Mouse (Mus musculus): Measurements from ENCODE around the gene Fhad1. TPM values are rescaled to one million over a fixed set of nuclear protein-coding genes. Genes with fewer than 3 reads are reported as not detected.
A peak's percentile ranks its signal among the peaks of the same experiment; 100 is the strongest.

Gene Fhad1
- polyA plus RNA-seq, 1 experiment = 0.07 TPM

GRCm38 (mm10) chr4:141879875-141880274 lies 135.0 kb downstream of the Fhad1 start:
- Histone ChIP-seq H3K4me3 (ENCODE audit: insufficient read depth, poor library complexity, severe bottlenecking) (no peak overlapping the region), H3ac (ENCODE audit: control insufficient read depth, insufficient read length, low read depth) (no peak overlapping the region), H3K79me2 (ENCODE audit: control insufficient read depth, insufficient read depth) (no peaks in the 10 kb centered on the region), H3K79me3 (ENCODE audit: low read depth) (no peaks in the 10 kb centered on the region), H3K36me3 (ENCODE audit: control insufficient read depth, insufficient read depth) (no peaks in the 10 kb centered on the region), H3K27me3 (ENCODE audit: control insufficient read depth, insufficient read depth, insufficient read length) (peaks cover 4% of the 10 kb centered on the region)
- TF ChIP-seq MAX (IDR thresholded peaks at IDR 0.05) = no peak
- TF ChIP-seq CEBPB (IDR thresholded peaks at IDR 0.05; ENCODE audit: low read depth) = no peak
- no peak for TF ChIP-seq MYOG (IDR thresholded peaks at IDR 0.05; ENCODE audit: control insufficient read depth, extremely low read depth, insufficient read length)
- no peak for TF ChIP-seq USF1 (IDR thresholded peaks at IDR 0.05; ENCODE audit: low read depth)
- no peak for TF ChIP-seq MYOD1 (IDR thresholded peaks at IDR 0.05; ENCODE audit: control insufficient read depth, insufficient read length, low read depth)
- no peak for TF ChIP-seq CTCF (IDR thresholded peaks at IDR 0.05; ENCODE audit: control insufficient read depth, insufficient read depth, insufficient read length)
- no peak for TF ChIP-seq FOSL1 (IDR thresholded peaks at IDR 0.05; ENCODE audit: insufficient read depth, low read length, poor library complexity, severe bottlenecking)

- peaks cover 3% of the 10 kb centered on the region for H3K79me3 ChIP-seq (ENCODE audit: low read depth)
- peaks cover 4% of the 10 kb centered on the region for H3K79me2 ChIP-seq (ENCODE audit: control insufficient read depth, insufficient read depth)
- no peak overlapping the region for H3K4me3 ChIP-seq (ENCODE audit: insufficient read depth, poor library complexity, severe bottlenecking)
- H3ac ChIP-seq (ENCODE audit: control insufficient read depth, insufficient read length, low read depth) = no peak overlapping the region
- H3K36me3 ChIP-seq (ENCODE audit: control insufficient read depth, insufficient read depth) = no peaks in the 10 kb centered on the region
- TF ChIP-seq USF1 (IDR thresholded peaks at IDR 0.05; ENCODE audit: low read depth) = no peak
- TF ChIP-seq MYOG (IDR thresholded peaks at IDR 0.05; ENCODE audit: control insufficient read depth, extremely low read depth, insufficient read length) = no peak
- TF ChIP-seq CEBPB (IDR thresholded peaks at IDR 0.05; ENCODE audit: low read depth) = no peak
- TF ChIP-seq MAX (IDR thresholded peaks at IDR 0.05) = no peak
- no peak for TF ChIP-seq MYOD1 (IDR thresholded peaks at IDR 0.05; ENCODE audit: control insufficient read depth, insufficient read length, low read depth)
- TF ChIP-seq CTCF (IDR thresholded peaks at IDR 0.05; ENCODE audit: control insufficient read depth, insufficient read depth, insufficient read length) = no peak
- no peak for TF ChIP-seq FOSL1 (IDR thresholded peaks at IDR 0.05; ENCODE audit: insufficient read depth, low read length, poor library complexity, severe bottlenecking)
- peaks cover 4% of the 10 kb centered on the region for H3K27me3 ChIP-seq (ENCODE audit: control insufficient read depth, insufficient read depth, insufficient read length)
These were observed 135.8 kb downstream of the Fhad1 start for GRCm38 (mm10) chr4:141879074-141879473.

GRCm38 (mm10) chr4:141878621-141879020 lies 136.3 kb downstream of the Fhad1 start:
- Histone ChIP-seq H3K27me3 (ENCODE audit: control insufficient read depth, insufficient read depth, insufficient read length) (peaks cover 4% of the 10 kb centered on the region), H3K36me3 (ENCODE audit: control insufficient read depth, insufficient read depth) (no peaks in the 10 kb centered on the region), H3K4me3 (ENCODE audit: insufficient read depth, poor library complexity, severe bottlenecking) (no peak overlapping the region), H3K79me3 (ENCODE audit: low read depth) (peaks cover 4% of the 10 kb centered on the region), H3ac (ENCODE audit: control insufficient read depth, insufficient read length, low read depth) (no peak overlapping the region), H3K79me2 (ENCODE audit: control insufficient read depth, insufficient read depth) (peaks cover 8% of the 10 kb centered on the region)
- TF ChIP-seq MYOD1 (IDR thresholded peaks at IDR 0.05; ENCODE audit: control insufficient read depth, insufficient read length, low read depth) (no peak), CEBPB (IDR thresholded peaks at IDR 0.05; ENCODE audit: low read depth) (no peak), FOSL1 (IDR thresholded peaks at IDR 0.05; ENCODE audit: insufficient read depth, low read length, poor library complexity, severe bottlenecking) (no peak), CTCF (IDR thresholded peaks at IDR 0.05; ENCODE audit: control insufficient read depth, insufficient read depth, insufficient read length) (no peak), MAX (IDR thresholded peaks at IDR 0.05) (no peak), MYOG (IDR thresholded peaks at IDR 0.05; ENCODE audit: control insufficient read depth, extremely low read depth, insufficient read length) (no peak), USF1 (IDR thresholded peaks at IDR 0.05; ENCODE audit: low read depth) (no peak)

DNA sequence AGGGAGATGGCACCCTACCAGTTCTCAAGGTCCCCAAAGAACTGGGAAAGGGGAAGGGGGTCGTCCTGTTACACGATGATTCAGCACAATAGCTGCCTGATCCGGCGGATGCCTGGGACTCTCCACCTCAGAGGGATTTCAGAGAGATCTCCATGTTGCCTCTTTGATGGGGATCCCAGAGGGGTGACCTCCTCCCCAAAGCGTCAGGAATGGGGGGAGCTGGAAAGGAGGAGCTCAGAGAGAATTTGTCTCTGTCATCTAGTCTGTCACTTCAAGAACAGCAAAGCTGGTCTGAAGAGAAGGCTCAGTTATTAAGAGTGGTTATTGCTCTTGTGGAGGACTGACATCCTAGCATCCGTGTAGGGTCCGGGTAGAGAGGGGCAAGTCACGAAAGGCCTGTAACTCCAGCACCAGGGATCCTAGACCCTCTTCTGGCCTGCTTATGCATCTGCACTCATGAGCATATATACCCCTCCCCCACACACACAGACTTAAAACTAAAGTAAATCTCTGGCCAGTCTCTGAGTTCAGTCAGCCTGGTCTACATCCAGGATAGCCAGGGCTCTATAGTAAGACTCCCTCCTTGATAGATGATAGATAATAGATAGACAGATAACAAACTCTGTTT lies 139.3 kb downstream of the Fhad1 start:
- Histone ChIP-seq H3K36me3 (ENCODE audit: control insufficient read depth, insufficient read depth) (no peaks in the 10 kb centered on the region), H3K27me3 (ENCODE audit: control insufficient read depth, insufficient read depth, insufficient read length) (peaks cover 4% of the 10 kb centered on the region), H3K4me3 (ENCODE audit: insufficient read depth, poor library complexity, severe bottlenecking) (no peak overlapping the region), H3ac (ENCODE audit: control insufficient read depth, insufficient read length, low read depth) (no peak overlapping the region), H3K79me2 (ENCODE audit: control insufficient read depth, insufficient read depth) (peaks cover 27% of the 10 kb centered on the region), H3K79me3 (ENCODE audit: low read depth) (peaks cover 7% of the 10 kb centered on the region)
- no peak for TF ChIP-seq USF1 (IDR thresholded peaks at IDR 0.05; ENCODE audit: low read depth)
- TF ChIP-seq CTCF (IDR thresholded peaks at IDR 0.05; ENCODE audit: control insufficient read depth, insufficient read depth, insufficient read length) = no peak
- TF ChIP-seq MYOG (IDR thresholded peaks at IDR 0.05; ENCODE audit: control insufficient read depth, extremely low read depth, insufficient read length) = no peak
- TF ChIP-seq CEBPB (IDR thresholded peaks at IDR 0.05; ENCODE audit: low read depth) = no peak
- no peak for TF ChIP-seq MAX (IDR thresholded peaks at IDR 0.05)
- no peak for TF ChIP-seq MYOD1 (IDR thresholded peaks at IDR 0.05; ENCODE audit: control insufficient read depth, insufficient read length, low read depth)
- TF ChIP-seq FOSL1 (IDR thresholded peaks at IDR 0.05; ENCODE audit: insufficient read depth, low read length, poor library complexity, severe bottlenecking) = no peak

DNA sequence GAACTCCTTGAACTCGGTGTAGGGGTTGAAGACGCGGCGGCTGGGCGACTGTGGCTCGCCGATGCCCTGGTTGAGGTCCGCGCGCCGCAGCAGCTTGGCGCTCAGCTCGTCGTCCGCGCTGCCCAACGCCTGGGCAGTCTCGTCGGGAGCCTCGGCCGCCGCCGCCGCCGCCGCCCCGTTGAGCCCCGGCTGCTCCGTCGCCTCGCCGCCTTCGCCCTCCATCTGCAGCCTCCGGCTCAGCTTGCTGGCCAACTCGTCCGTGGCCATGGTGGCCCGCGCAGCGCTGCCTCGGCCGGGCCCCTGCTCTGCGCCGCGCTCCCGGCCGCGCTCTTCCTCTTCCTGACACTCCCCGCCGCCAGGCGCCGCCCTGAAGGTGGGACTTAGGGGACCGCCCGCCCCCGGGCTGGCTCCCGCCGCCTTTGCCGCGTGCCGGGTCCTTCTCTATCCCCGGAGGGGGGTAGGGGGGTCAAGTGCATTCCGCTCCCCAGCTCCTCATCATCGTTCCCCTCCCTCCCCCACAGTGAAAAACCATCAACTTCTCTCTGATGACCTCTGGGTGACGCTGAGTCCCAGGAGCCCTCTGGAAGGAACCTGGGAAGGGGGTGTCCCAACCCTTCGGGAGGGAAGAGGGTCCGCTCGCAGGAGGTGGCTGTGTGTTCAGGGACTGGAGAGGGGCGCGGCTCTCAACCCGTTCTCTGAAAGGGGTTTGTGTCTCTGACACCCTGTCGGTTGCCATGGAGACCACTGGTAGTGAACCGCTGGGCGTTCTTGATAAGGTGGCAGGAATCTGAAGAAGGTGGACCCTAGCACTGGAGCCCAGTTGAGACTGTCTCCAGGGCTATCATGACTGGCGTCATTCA lies 140.1 kb downstream of the Fhad1 start, which contains the start of gene Efhd2:
Efhd2 (minus strand) TSS at position 320 of the 860 bp plus-strand sequence.
- Histone ChIP-seq H3ac (ENCODE audit: control insufficient read depth, insufficient read length, low read depth) (peak within 1 kb of the TSS; percentile 79), H3K36me3 (ENCODE audit: control insufficient read depth, insufficient read depth) (no peaks in the 10 kb centered on the region), H3K79me2 (ENCODE audit: control insufficient read depth, insufficient read depth) (peaks cover 27% of the 10 kb centered on the region), H3K27me3 (ENCODE audit: control insufficient read depth, insufficient read depth, insufficient read length) (peaks cover 4% of the 10 kb centered on the region), H3K79me3 (ENCODE audit: low read depth) (peaks cover 7% of the 10 kb centered on the region), H3K4me3 (ENCODE audit: insufficient read depth, poor library complexity, severe bottlenecking) (peak within 1 kb of the TSS; percentile 57)
- TF ChIP-seq CTCF (IDR thresholded peaks at IDR 0.05; ENCODE audit: control insufficient read depth, insufficient read depth, insufficient read length) (no peak), MYOD1 (IDR thresholded peaks at IDR 0.05; ENCODE audit: control insufficient read depth, insufficient read length, low read depth) (no peak), USF1 (IDR thresholded peaks at IDR 0.05; ENCODE audit: low read depth) (no peak), MYOG (IDR thresholded peaks at IDR 0.05; ENCODE audit: control insufficient read depth, extremely low read depth, insufficient read length) (no peak)

All from C2C12 (cell line).